Mouse (Mus musculus) liver, adult 10 weeks (tissue): ENCODE data around the gene Coil. TPM values are rescaled to one million over a fixed set of nuclear protein-coding genes. Genes with fewer than 3 reads are reported as not detected.

Experiments used
- polyA plus RNA-seq: library from polyadenylated mRNA; stranded (reverse); fragments of 350-450 nt; fragmentation: Illumina TruSeq; extraction: RNeasy Lipid Tissue Mini Kit (QIAGEN cat#74804); gene quantifications from one replicate; pipeline ENCODE4 v1.2.3, GENCODE M21; 2014; ENCODE audit warnings: low read depth, low replicate concordance

Coil gene
- 2.5 TPM for polyA plus RNA-seq

GRCm38 (mm10) chr11:88970202-88970732, at the start of gene Coil:
TSS of gene Coil (plus strand) at chr11:88970252.

GRCm38 (mm10) chr11:88955217-88955969, 14.7 kb upstream of the Coil start, which contains the start of gene Scpep1:
TSS of gene Scpep1 (minus strand) at chr11:88955465.

GRCm38 (mm10) chr11:88966881-88967361, 3.1 kb upstream of the Coil start, which contains the start of gene Elobl:
TSS of gene Elobl (minus strand) at chr11:88966931.

GRCm38 (mm10) chr11:88998974-88999722, 29.1 kb downstream of the Coil start, which contains the start of gene Trim25:
TSS of gene Trim25 (plus strand) at chr11:88999376.

Other genes with a start within 250 kb of the Coil start
- 25.9 TPM for gene Akap1, start 105.7 kb upstream of the Coil start, polyA plus RNA-seq
- 37.3 TPM for gene Scpep1, start 14.8 kb upstream of the Coil start, polyA plus RNA-seq
- gene Elobl, start 3.3 kb upstream of the Coil start, polyA plus RNA-seq, result not detected
- 27.1 TPM for gene Trim25, start 29.1 kb downstream of the Coil start, polyA plus RNA-seq
- gene Dgke, start 96.6 kb downstream of the Coil start, polyA plus RNA-seq, result 1.6 TPM
- not detected for gene Gm525, start 103.6 kb downstream of the Coil start, polyA plus RNA-seq